Mouse (Mus musculus): ENCODE results near the gene Vbp1. TPM values are rescaled to one million over a fixed set of nuclear protein-coding genes. Genes with fewer than 3 reads are reported as not detected.
"Not testable (repeated sequence)": the region's sequence is repeated elsewhere in the genome, so short reads cannot be mapped to it uniquely, and the experiment has no call there.

The Vbp1 gene
- 132 and 165 TPM in 2 replicates for polyA plus RNA-seq (2015; fragmentation: Nextera tagmentation; extraction: Ambion mirVana)

DNA sequence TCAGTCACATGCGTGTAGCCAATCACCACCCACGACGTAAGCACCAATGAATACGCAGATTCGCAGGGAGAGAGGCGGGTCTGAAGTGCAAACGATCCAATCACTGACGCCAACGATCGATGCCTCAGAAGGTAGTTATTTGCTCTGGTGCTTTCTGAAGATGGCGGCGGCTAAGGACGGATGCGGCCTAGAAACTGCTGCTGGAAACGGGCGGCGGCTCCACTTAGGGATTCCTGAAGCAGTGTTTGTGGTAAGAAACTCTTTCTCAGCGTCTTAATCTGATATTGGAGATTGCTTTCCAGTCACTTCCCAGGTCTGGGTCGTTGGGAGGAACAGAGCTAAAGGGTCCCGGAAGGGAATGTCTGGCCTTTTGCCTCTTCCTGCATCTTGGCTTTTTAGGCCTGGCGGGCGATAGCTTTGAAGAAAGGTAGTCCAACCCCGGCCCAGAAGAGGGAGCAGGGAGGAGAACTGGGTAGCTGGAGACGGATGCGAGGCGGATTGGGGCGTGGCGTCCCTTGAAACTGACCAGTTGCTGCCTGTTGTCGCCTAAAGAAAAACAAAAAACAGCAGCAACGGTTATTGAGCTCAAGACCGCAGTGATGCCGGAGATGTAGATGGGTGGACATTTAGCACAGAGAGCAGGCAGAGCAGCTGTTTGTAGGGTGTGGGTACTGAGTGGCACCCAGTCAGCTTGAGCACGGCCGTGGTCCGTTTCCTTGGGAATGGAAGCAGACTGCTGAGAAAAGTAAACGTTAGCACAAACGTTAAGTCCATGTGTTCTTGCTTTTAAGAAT lies at the start of gene Vbp1:
Vbp1 (plus strand) TSS at position 121 of the 794 bp plus-strand sequence.
- peak within 1 kb of the TSS; percentile 54 for H3K4me2 ChIP-seq (ENCODE audit: low read depth, low read length)
- no peaks in the 10 kb centered on the region for H3K36me3 ChIP-seq (ENCODE audit: control insufficient read depth, insufficient read depth)
- peak within 1 kb of the TSS; percentile 93 for H3K27ac ChIP-seq (ENCODE audit: low read length)
- ATAC-seq (replicated peaks; ENCODE audit: extremely low read depth, insufficient read depth, low FRiP score), result peak; percentile 98
- H3K4me1 ChIP-seq (ENCODE audit: control insufficient read depth, insufficient read depth, low read length), result no peaks in the 10 kb centered on the region
- no peaks in the 10 kb centered on the region for H3K9me3 ChIP-seq (replicated peaks; ENCODE audit: control insufficient read depth, low read length)
- no peaks in the 10 kb centered on the region for H3K27me3 ChIP-seq (ENCODE audit: control insufficient read depth, insufficient read depth, low read length)
- 9% methylated on average over 37 of the region's 37 CpGs for WGBS
- H3K4me3 ChIP-seq (ENCODE audit: low read length), result peak within 1 kb of the TSS; percentile 71
- peak within 1 kb of the TSS; percentile 78 for H3K9ac ChIP-seq (ENCODE audit: low read length)

DNA sequence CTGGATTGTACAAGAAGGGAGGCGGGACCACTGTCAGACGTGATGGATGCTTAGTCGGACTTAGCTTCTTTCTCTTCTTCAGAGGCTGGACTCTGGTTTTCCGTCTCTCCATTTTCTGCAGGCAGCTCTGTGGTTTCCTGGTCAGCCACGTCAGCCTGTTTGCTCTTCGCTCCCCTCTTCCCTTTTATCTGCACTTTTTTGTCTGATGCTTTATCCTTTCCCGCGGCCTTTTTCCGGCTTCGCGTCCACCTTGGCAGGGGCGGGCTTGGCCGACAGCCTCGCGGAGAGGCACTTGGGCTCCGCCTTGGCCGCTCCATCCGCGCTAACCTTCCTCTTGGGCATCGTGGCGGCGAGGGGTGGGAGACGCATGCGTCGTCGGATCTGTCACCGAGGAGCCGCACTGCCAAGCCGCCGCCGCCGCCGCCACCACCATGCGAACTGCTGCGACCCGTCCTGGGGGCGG lies 38.9 kb upstream of the Vbp1 start:
- not testable (repeated sequence) for H3K4me1 ChIP-seq (ENCODE audit: control insufficient read depth, insufficient read depth, low read length); H3K9me3 ChIP-seq (replicated peaks; ENCODE audit: control insufficient read depth, low read length); H3K36me3 ChIP-seq (ENCODE audit: control insufficient read depth, insufficient read depth); H3K27me3 ChIP-seq (ENCODE audit: control insufficient read depth, insufficient read depth, low read length); H3K27ac ChIP-seq (ENCODE audit: low read length)
- H3K9ac ChIP-seq (ENCODE audit: low read length), result peak overlapping the region; percentile 43; the same call in 1 of the 2 replicates
- ATAC-seq (replicated peaks; ENCODE audit: extremely low read depth, insufficient read depth, low FRiP score), result peak; percentile 69
- H3K4me3 ChIP-seq (ENCODE audit: low read length), result peak overlapping the region; percentile 49
- peak overlapping the region; percentile 59 for H3K4me2 ChIP-seq (ENCODE audit: low read depth, low read length)
- WGBS, result 18% methylated on average over 37 of the region's 37 CpGs

DNA sequence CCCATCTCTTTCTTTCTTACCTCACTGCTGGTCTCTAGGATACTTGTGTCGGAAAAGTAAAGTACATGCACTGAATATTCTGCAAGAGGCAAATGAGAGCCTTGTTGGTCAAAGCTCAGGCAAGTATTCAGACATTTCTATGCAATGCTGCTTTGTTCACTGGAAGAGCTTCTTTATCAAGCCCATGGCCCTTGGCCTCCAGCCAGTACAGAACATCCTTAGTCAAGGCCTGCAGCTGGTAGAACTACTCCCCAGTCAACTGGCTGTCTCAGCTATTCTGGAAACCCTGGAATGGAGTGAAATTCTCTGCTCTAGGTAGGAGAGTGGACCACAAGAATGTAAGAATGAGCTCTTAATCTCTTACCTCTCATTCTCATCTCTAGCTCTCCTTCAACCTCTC lies 24.2 kb upstream of the Vbp1 start:
- no peak overlapping the region for H3K4me2 ChIP-seq (ENCODE audit: low read depth, low read length)
- H3K9me3 ChIP-seq (replicated peaks; ENCODE audit: control insufficient read depth, low read length), result no peaks in the 10 kb centered on the region
- no peaks in the 10 kb centered on the region for H3K4me1 ChIP-seq (ENCODE audit: control insufficient read depth, insufficient read depth, low read length)
- no peak overlapping the region for H3K4me3 ChIP-seq (ENCODE audit: low read length)
- H3K36me3 ChIP-seq (ENCODE audit: control insufficient read depth, insufficient read depth), result no peaks in the 10 kb centered on the region
- H3K27ac ChIP-seq (ENCODE audit: low read length), result no peak overlapping the region
- no peak for ATAC-seq (replicated peaks; ENCODE audit: extremely low read depth, insufficient read depth, low FRiP score)
- no peak overlapping the region for H3K9ac ChIP-seq (ENCODE audit: low read length)
- no peaks in the 10 kb centered on the region for H3K27me3 ChIP-seq (ENCODE audit: control insufficient read depth, insufficient read depth, low read length)
- 75% methylated on average over 1 of the region's 1 CpGs for WGBS

DNA sequence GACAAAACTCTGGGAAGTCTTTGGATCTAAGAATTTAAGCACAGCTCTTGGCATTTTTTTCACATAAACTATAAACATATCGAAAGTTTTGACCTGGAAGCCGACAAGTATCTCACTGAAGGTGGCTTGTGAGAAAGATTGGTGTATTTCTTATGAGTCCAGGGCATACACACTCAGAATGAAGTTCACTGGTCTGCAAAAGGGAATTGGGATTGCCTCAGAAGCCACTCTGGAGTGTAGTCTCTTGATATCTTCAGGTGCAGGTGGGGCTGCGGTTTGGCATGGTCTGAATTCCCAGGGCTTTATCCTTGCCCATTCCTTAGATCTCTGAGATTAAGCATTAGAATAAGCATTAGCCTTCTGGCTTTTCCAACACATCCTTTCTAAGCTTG lies 316 bp upstream of the Vbp1 start:
- no peak overlapping the region for H3K9ac ChIP-seq (ENCODE audit: low read length)
- no peak overlapping the region for H3K4me3 ChIP-seq (ENCODE audit: low read length)
- H3K4me1 ChIP-seq (ENCODE audit: control insufficient read depth, insufficient read depth, low read length), result no peaks in the 10 kb centered on the region
- H3K27ac ChIP-seq (ENCODE audit: low read length), result no peak overlapping the region
- ATAC-seq (replicated peaks; ENCODE audit: extremely low read depth, insufficient read depth, low FRiP score), result no peak
- H3K36me3 ChIP-seq (ENCODE audit: control insufficient read depth, insufficient read depth), result no peaks in the 10 kb centered on the region
- H3K9me3 ChIP-seq (replicated peaks; ENCODE audit: control insufficient read depth, low read length), result no peaks in the 10 kb centered on the region
- H3K27me3 ChIP-seq (ENCODE audit: control insufficient read depth, insufficient read depth, low read length), result no peaks in the 10 kb centered on the region
- H3K4me2 ChIP-seq (ENCODE audit: low read depth, low read length), result peak overlapping the region; percentile 44
- 26% methylated on average over 3 of the region's 3 CpGs for WGBS

DNA sequence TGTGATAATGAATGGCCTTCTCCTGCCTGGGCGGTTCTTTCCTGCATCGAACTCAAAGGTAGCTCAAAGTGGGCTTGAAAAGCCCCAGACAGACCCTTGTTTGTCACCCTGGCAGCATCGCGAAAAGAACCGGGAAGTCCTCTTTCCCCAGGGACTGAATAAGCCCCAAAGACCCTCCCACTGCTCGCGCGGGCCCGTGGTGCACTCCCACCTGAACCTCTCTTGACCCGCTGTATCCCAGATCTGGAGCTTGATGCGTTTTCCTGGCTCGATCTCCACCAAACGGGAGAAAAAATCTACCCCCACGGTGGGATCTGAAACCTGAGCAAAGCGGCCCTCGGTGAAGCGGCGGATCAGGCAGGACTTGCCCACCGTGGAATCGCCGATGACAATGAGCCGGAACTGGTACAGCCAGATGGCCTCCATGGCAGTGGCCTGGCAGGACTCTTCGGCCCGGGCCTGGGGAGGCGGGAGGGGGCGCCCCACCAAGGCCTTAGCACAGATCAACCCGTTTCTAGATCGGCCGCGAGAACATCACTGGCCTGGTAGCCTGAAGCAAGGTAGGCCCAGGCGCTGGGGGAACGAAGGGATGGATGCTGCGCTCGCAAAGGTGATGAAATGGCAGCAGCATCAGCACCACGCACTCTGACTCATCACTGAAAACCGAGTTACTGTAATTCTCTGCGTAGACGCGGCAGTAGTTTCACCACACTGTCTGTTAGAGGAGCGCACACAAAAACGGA lies 63.7 kb downstream of the Vbp1 start, which contains the start of gene Rab39b:
Rab39b (minus strand) TSS at position 650 of the 743 bp plus-strand sequence.
- 13% methylated on average over 41 of the region's 41 CpGs for WGBS
- ATAC-seq (replicated peaks; ENCODE audit: extremely low read depth, insufficient read depth, low FRiP score), result no peak; the same call in 1 of the 2 replicates
- no peaks in the 10 kb centered on the region for H3K27me3 ChIP-seq (ENCODE audit: control insufficient read depth, insufficient read depth, low read length)
- peak within 1 kb of the TSS; percentile 59 for H3K4me2 ChIP-seq (ENCODE audit: low read depth, low read length)
- H3K4me3 ChIP-seq (ENCODE audit: low read length), result peak within 1 kb of the TSS; percentile 51
- no peaks in the 10 kb centered on the region for H3K36me3 ChIP-seq (ENCODE audit: control insufficient read depth, insufficient read depth)
- H3K9me3 ChIP-seq (replicated peaks; ENCODE audit: control insufficient read depth, low read length), result no peaks in the 10 kb centered on the region
- no peak within 1 kb of the TSS for H3K27ac ChIP-seq (ENCODE audit: low read length)
- no peaks in the 10 kb centered on the region for H3K4me1 ChIP-seq (ENCODE audit: control insufficient read depth, insufficient read depth, low read length)
- 0 out of 2 replicates have a peak within 1 kb of the TSS, but pooled peaks have one; percentile 11 for H3K9ac ChIP-seq (ENCODE audit: low read length)

DNA sequence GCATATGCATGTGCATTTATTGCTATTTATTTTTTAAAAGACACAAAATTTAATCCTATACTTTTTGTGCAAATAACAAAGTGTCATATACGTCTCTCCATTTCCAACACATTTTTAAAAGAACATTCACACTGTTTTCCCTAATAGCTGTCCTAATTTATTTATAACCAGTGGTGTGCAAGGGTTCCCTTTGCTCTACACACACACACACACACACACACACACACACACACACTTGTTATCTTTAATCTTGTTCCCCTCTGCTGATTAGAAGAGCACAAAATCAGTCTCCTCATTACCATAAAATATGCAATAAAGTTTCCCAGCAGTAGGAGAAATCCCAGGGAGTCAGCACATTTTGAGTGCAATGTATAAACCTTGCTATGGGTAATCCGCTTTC lies 64.4 kb downstream of the Vbp1 start:
- Histone ChIP-seq H3K4me3 (ENCODE audit: low read length) (no peak overlapping the region), H3K4me1 (ENCODE audit: control insufficient read depth, insufficient read depth, low read length) (no peaks in the 10 kb centered on the region), H3K9ac (ENCODE audit: low read length) (no peak overlapping the region), H3K27me3 (ENCODE audit: control insufficient read depth, insufficient read depth, low read length) (no peaks in the 10 kb centered on the region), H3K9me3 (replicated peaks; ENCODE audit: control insufficient read depth, low read length) (no peaks in the 10 kb centered on the region), H3K4me2 (ENCODE audit: low read depth, low read length) (no peak overlapping the region), H3K36me3 (ENCODE audit: control insufficient read depth, insufficient read depth) (no peaks in the 10 kb centered on the region), H3K27ac (ENCODE audit: low read length) (no peak overlapping the region)
- WGBS, result 78% methylated on average over 2 of the region's 2 CpGs
- no peak for ATAC-seq (replicated peaks; ENCODE audit: extremely low read depth, insufficient read depth, low FRiP score)

Other genes starting within 250 kb of the Vbp1 start
- 73.6 and 83.5 TPM in 2 replicates for gene Fundc2, start 131.9 kb upstream of the Vbp1 start, polyA plus RNA-seq (2015; fragmentation: Nextera tagmentation; extraction: Ambion mirVana)
- gene F8, start 131.7 kb upstream of the Vbp1 start, polyA plus RNA-seq (2015; fragmentation: Nextera tagmentation; extraction: Ambion mirVana), result 0.95 and 2.0 TPM in 2 replicates
- 18.2 and 22.0 TPM in 2 replicates for gene Cmc4, start 97.7 kb upstream of the Vbp1 start, polyA plus RNA-seq (2015; fragmentation: Nextera tagmentation; extraction: Ambion mirVana)
- gene Mtcp1, start 97.7 kb upstream of the Vbp1 start, polyA plus RNA-seq (2015; fragmentation: Nextera tagmentation; extraction: Ambion mirVana), result 6.4 and 7.3 TPM in 2 replicates
- 54.3 and 54.4 TPM in 2 replicates for gene Brcc3, start 97.7 kb upstream of the Vbp1 start, polyA plus RNA-seq (2015; fragmentation: Nextera tagmentation; extraction: Ambion mirVana)
- 0.29 and 0.34 TPM in 2 replicates for gene Rab39b, start 63.9 kb downstream of the Vbp1 start, polyA plus RNA-seq (2015; fragmentation: Nextera tagmentation; extraction: Ambion mirVana)